Mouse (Mus musculus) naive thymus-derived CD4-positive, alpha-beta T cell, adult 2 months (primary cell): Measurements from ENCODE around the gene Pank4.

Experiments
- DNase-seq: peaks from one replicate; pipeline ENCODE4 v3.0.0-alpha.2; 2011; ENCODE audit warnings: low read depth

Pank4 gene

GRCm38 (mm10) chr4:154963901-154964580, at the start of gene Pank4:
Pank4 (plus strand) TSS chr4:154964123.
- DNase-seq: peak; percentile 85

GRCm38 (mm10) chr4:154914252-154914651, 49.7 kb upstream of the Pank4 start:
- no peak for DNase-seq

GRCm38 (mm10) chr4:154914707-154915106, 49.2 kb upstream of the Pank4 start:
- no peak for DNase-seq

GRCm38 (mm10) chr4:154915286-154915685, 48.6 kb upstream of the Pank4 start:
- DNase-seq: no peak

GRCm38 (mm10) chr4:154916662-154917061, 47.3 kb upstream of the Pank4 start:
- no peak for DNase-seq

- DNase-seq: no peak
Measured at GRCm38 (mm10) chr4:154922291-154922690, 41.6 kb upstream of the Pank4 start.

GRCm38 (mm10) chr4:154922931-154923330, 41.0 kb upstream of the Pank4 start:
- DNase-seq: no peak

GRCm38 (mm10) chr4:154925413-154925812, 38.5 kb upstream of the Pank4 start:
- peak; percentile 76 for DNase-seq

- peak; percentile 52 for DNase-seq
Measured at GRCm38 (mm10) chr4:154926969-154927898, 36.7 kb upstream of the Pank4 start.

- DNase-seq: peak; percentile 77
Measured at GRCm38 (mm10) chr4:154927899-154928337, 36.0 kb upstream of the Pank4 start.

GRCm38 (mm10) chr4:154928395-154929087, 35.4 kb upstream of the Pank4 start, which contains the start of gene Tnfrsf14:
Tnfrsf14 (minus strand) TSS chr4:154928563.
- peak; percentile 48 for DNase-seq

GRCm38 (mm10) chr4:154929088-154929660, 34.7 kb upstream of the Pank4 start:
- DNase-seq: peak; percentile 50

GRCm38 (mm10) chr4:154933306-154933907, 30.5 kb upstream of the Pank4 start:
- no peak for DNase-seq

- DNase-seq: peak; percentile 21
Measured at GRCm38 (mm10) chr4:154934800-154935199, 29.1 kb upstream of the Pank4 start.

- peak; percentile 84 for DNase-seq
Measured at GRCm38 (mm10) chr4:154935788-154936187, 28.1 kb upstream of the Pank4 start.

GRCm38 (mm10) chr4:154936542-154937255, 27.2 kb upstream of the Pank4 start:
- DNase-seq: peak; percentile 92

- DNase-seq: peak; percentile 32
Measured at GRCm38 (mm10) chr4:154937746-154938145, 26.2 kb upstream of the Pank4 start.

GRCm38 (mm10) chr4:154940156-154940555, 23.8 kb upstream of the Pank4 start:
- DNase-seq: no peak

GRCm38 (mm10) chr4:154941831-154942230, 22.1 kb upstream of the Pank4 start:
- no peak for DNase-seq

- peak; percentile 67 for DNase-seq
Measured at GRCm38 (mm10) chr4:154942632-154943322, 21.1 kb upstream of the Pank4 start.
